Mouse (Mus musculus): ENCODE data around the gene Mal. TPM values are rescaled to one million over a fixed set of nuclear protein-coding genes. Genes with fewer than 3 reads are reported as not detected.
"Not testable (repeated sequence)": the region's sequence is repeated elsewhere in the genome, so short reads cannot be mapped to it uniquely, and the experiment has no call there.

Gene Mal
- total RNA-seq, 2 experiments from 2014 or later = not detected

DNA sequence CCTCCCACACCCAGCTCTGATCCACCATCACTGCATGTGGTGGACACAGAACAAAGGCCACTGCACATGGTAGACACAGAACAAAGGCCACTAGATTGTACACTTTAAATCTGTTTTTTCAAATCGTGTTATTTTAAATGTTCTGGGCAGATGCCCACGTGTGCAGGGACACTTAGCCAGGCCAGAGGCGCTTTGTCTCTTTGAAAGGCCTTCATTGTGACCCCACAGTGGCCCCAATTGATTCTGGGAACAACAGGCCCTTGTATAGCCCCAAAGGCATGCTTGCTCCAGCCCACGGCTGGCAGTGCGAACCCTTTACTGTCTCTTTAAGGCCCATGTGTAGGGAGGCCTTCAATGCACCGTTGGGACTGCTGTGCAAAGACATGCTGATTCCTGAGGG, 29.1 kb downstream of the Mal start:
- no peak for ATAC-seq (replicated peaks; ENCODE audit: poor library complexity, severe bottlenecking)

DNA sequence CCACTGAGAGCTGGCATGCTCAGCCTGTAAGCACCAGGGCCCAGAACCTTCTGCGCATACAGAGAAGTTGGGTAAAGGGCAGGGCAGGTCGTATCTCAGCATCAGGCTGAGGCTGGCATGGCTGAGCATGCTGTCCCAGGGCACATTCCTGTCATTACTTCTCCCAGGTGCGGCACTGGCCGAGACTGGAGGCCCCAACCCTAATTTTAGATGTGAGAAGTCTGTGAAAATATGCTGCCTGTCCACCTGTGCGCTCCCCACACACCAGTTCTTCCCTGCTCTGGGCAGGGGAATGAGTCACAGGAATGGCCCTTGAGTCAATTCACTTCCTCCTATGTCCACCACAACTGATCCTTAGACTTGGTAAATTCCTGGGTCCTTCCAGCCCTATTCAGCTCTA, 30.8 kb downstream of the Mal start:
- ATAC-seq (replicated peaks; ENCODE audit: poor library complexity, severe bottlenecking) = no peak

DNA sequence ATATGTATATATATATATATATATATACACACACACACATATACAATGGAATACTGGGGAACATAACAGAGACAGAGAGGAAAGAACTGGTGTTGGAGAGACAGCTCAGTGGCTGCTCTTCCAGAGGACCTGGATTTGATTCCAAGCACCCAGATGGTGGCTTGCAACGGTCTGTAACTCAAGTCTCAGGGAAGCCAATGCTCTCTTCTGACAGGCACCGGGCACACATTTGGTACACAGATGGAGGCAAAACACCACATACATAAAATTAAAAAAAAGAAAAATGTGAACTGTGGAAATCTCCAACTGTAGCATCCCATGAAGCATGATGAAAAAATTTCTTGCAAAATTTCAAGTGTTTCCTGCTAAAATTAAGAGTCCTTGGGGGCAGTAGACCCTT, 31.7 kb downstream of the Mal start:
- no peak for ATAC-seq (replicated peaks; ENCODE audit: poor library complexity, severe bottlenecking)

DNA sequence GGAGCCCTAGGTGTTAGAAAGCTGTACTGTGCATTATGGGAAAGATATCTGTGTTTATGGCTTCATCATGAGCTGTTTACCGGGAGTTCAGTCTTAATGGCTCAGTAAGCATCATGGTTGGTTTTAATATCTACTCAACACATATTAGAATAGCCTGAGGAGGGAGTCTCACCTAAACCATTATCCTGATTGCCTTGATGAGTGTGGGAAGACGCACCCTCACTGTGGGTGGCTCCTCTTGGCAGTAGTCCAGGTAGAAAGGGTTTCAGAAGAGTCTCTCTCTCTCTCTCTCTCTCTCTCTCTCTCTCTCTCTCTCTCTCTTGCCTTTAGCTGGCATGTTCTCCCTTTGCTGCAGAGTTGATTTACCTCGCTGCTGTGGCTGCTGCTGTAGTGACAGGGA, 34.4 kb downstream of the Mal start:
- ATAC-seq (replicated peaks; ENCODE audit: poor library complexity, severe bottlenecking) = no peak

DNA sequence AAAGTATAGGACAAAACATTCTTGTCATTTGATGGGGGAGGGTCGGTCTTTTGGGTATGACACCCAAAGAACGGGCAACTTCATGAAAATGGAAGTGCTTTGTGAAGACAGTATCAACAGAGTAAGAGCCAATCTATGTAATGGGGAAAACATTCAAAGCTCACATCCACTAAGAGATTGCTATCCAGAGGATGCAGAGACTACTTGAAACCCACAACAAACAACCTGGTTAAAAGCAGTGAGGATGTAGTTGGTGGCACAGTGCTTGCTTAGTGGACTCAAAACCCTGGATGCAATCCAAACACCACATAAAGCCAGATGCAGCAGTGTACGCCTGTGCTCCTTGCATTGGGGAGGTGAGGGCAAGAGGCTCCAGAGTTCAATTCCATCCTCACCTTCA, 37.2 kb downstream of the Mal start:
- no peak for ATAC-seq (replicated peaks; ENCODE audit: poor library complexity, severe bottlenecking)

DNA sequence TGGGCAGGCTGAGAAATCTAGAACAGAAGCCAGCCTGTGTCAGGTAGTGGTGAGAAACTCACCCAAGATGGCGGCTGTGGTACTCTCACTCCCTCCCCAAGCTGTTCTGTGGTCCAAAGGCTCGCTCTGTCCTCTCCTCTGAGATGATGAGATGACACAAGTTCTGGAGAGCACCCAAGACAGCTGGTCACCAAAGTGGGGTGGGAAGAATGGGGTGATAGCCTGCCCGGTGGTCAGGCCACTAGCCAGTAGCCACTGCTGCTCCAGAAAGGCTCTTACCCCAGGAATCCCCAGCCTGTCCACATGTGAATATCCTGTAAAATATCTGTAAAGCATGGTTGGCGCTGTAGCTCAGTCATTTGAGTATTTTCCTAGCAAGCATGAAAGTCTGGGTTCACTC, 44.2 kb downstream of the Mal start:
- no peak for ATAC-seq (replicated peaks; ENCODE audit: poor library complexity, severe bottlenecking)

DNA sequence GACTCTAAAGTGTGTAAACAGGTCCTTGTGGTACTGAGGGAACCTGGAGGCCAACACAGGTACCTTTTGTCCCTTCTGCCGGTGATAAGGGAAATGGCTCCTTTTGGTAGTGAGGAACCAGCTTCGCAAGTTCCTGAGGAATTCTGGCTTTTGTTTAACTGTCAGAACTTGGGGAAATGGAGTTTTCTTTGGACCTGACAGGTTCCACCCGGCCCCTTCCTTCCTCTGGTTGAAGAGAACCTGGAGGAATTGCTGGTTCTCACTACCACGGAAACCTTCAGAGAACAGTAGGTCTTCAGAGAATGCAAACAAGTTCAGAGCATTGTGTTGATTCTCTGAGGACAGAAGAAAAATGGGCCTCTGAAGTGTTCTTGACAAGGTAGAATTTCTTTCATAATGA, 45.1 kb downstream of the Mal start:
- no peak for ATAC-seq (replicated peaks; ENCODE audit: poor library complexity, severe bottlenecking)

DNA sequence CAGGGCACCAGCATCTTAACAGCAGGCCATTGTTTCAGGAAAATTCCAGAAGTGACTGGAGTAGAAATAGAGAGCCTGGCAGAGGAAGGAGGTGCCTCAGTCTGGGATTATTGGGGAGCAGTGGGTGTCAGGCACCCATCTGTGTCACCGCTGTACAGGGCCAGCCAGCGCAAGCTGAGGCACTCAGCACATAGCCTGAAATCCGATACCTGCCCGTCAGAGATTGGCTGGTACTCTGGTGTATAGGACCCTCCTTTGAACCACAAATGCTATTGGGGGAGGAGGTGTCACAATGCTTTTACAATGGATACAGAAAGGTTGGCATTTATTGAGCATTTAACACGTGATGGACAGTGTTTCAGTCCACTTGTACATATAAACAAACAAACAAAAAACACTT, 47.5 kb downstream of the Mal start:
- ATAC-seq (replicated peaks; ENCODE audit: poor library complexity, severe bottlenecking) = no peak

DNA sequence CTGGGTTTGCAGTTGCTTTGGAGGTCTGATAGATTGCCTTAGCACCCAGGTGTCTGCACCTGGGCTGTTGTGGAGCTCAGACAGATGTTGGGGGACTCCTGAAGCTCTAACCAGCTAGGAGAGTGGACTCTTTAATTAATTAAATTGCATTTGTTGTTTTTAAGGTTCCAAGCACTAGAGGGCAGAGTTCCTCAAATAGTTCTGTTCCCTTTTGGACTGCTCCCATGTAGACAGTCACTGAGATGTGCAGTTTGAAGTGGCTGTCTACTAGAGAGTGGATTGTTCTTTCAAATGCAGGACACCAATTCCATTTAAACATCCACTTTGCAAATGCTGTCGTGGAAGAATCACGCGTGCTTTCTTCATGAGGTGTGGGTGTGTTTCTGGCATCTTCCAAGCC, 48.3 kb downstream of the Mal start:
- peak; percentile 33; the same call in 1 of the 2 replicates for ATAC-seq (replicated peaks; ENCODE audit: poor library complexity, severe bottlenecking)

DNA sequence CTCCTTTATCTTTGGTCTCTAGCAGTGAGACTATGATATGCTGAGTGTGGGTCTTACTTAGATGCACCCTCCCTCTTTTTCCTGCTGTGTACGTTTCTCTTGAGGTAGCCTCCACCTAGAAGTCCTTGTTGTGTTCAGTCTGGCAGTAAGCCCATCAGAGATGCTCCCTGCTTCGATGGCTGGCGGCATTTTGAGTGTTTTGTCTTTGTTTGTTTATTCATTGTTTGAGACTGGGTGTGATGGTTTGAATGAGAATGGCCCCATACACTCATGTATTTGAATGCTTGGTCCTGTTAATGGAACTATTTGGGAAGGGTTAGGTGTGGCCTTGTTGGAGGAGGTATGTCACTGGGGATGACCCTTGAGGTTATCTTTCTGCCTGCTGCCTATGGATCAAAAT, 51.3 kb downstream of the Mal start:
- no peak for ATAC-seq (replicated peaks; ENCODE audit: poor library complexity, severe bottlenecking)

DNA sequence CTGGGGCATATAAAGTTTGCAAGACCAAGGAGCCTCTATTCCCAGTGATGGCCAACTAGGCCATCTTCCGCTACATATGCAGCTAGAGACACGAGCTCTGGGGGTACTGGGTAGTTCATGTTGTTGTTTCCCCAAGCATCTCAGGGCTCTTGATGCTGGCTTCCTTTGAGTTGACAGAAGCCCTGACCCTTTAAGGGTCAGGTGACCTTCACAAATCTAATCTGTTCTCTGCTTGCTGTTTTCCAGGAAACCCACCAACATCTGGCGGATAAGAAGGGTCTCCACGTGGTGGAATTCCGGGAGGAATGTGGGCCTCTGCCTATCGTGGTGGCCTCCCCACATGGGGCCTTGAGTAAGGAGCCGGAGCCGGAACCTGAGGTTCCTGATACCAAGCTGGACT, 53.1 kb downstream of the Mal start:
- ATAC-seq (replicated peaks; ENCODE audit: poor library complexity, severe bottlenecking) = not testable (repeated sequence)

DNA sequence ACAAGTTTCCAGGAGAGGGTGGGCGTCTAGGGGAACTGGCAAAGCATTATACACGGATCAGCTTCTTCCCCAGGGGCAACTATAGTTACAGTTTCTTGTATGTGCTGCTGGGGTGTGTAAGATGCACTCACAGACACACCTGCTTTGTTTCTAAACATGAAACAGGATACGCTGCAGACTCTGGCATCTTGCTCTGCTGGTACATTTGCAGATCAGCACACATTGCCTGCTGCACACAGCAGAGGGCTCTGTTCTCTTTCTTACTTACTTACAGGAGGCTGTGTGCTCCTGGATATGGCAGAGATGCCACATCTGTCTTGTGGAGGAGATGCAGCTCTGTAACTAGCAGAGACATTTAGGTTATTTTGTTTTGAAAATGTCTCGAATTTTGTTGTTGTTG, 65.7 kb downstream of the Mal start:
- no peak for ATAC-seq (replicated peaks; ENCODE audit: poor library complexity, severe bottlenecking)

DNA sequence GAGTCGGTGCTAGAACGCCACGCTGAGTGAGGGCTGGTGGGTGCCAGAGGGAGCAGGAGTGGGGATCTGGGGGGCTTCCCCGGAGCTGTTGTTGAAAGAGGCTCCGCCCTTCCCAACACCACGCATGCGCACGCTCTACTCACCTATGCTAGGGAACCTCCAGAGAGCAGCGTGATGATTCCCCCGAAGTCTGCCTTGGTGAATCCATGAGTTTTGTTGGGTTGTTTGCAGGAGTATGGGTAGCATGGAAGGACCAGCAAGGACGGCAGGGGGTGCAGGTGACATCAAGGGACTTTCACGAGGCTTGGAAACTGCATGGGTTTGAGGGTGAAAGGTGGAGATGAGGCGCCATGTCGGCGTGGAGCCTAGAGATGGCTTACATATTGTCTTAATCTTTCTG, 66.3 kb downstream of the Mal start:
- no peak for ATAC-seq (replicated peaks; ENCODE audit: poor library complexity, severe bottlenecking)

DNA sequence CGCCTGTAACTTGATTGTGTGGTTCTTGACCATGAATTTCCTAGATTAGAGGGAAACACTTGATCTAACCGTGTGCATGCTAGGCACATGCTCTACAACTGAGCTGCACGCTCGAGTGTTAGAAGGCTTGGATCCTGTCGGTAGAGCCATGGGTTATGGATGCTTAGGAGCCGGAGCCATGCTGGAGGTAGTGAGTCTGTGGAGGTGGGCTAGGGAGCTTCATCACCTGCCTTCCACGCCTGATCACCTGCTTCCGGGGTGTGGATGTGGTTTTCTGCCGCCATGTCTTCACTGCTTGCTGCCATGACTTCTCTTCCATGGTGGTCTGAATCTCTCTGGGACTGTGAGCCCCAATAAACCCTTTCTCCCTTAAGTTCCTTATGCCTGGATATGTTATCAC, 67.6 kb downstream of the Mal start:
- no peak for ATAC-seq (replicated peaks; ENCODE audit: poor library complexity, severe bottlenecking)

DNA sequence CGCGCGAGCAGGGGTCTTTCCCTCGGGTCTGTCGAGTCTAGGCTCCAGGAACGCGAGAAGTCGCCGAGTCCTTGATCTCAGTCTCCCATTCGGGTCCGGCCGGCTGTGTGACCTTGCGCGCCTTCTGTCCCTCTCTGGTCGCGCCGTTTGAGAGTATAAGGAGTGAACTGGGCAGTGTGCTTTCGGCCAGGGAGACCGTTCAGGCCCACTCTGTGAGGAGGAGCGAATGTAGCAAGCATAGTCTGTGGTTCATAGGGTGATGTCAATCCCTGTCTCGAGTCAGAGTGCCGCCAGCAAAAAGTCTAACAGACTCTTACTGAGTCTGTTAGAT, 69.0 kb downstream of the Mal start:
- 0 out of 2 replicates have a peak, but pooled peaks have one; percentile 1 for ATAC-seq (replicated peaks; ENCODE audit: poor library complexity, severe bottlenecking)

DNA sequence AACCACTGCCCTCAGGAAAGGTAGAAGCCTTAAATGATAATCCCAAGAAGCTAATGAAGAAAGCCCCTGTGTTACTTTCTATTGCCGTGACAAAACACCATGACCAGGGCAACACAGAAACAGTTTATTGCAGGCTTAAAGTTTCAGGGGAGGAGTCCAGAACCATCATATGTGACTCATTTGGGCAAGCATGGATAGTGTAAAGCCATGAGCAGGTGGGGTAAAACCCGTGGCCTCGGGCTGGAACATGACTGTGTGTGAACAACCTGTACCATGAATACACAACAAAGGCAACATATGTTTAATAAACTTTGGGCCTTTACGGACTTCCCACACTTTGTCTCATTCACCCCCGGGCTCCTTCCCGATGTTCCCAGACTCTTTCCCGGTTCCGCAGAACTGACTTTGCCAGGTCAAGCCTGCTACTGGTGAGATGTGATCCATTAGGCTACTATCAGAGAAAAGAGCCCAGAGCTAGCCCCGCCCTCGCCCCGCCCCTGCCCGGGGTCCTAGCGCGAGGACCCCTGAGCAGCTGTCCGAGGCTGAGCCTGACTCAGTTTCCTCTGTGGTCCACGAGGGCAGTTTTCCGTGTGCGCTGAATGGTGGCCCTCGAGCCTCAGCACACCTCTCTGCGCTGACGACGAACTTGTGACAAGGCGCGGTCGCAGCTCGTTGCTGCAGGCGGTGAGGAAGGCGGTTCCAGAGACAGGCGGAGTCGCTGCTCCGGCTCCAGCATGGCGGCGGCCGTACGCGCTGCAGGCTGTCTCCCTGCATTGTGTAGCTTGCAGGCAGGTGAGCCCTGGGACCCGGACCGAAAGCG, 69.6 kb downstream of the Mal start, which contains the start of the genes Zfp661 and Mrps5:
Gene Zfp661 (minus strand): TSS at position 401 of the 820 bp plus-strand sequence.
Gene Mrps5 (plus strand): TSS at position 529 of the 820 bp plus-strand sequence.
- ATAC-seq (replicated peaks; ENCODE audit: poor library complexity, severe bottlenecking) = peak; percentile 61

DNA sequence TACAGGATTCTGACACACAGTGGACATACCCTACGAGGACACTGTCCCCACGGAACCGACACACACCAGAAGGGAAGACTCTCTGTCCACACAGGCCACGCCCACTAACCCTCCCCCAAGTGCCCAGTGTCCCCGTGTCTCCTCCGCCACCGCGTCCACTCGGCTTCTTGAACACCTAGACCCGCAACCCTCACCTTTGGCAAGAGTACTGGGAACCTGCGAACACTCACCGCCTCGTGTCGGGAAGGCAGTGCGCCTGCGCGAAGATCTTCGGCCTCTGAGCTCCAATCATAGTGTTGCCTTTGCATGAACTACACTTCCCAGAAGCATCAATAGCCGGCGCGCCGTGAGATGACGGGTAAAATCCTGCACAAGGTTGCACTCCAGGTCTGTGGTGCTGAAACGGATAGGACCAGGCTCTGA, 72.0 kb downstream of the Mal start:
- peak; percentile 87 for ATAC-seq (replicated peaks; ENCODE audit: poor library complexity, severe bottlenecking)

Other genes with a start within 250 kb of the Mal start
- not detected in 2 replicates for gene Gpat2, start 231.5 kb downstream of the Mal start, total RNA-seq (2014; fragmentation: Nextera tagmentation)
- not detected in 2 replicates for gene Gpat2, start 231.5 kb downstream of the Mal start, total RNA-seq (2017)
- gene Fahd2a, start 212.1 kb downstream of the Mal start, total RNA-seq (2014; fragmentation: Nextera tagmentation) = 6.0 and 26.2 TPM in 2 replicates
- gene Fahd2a, start 212.1 kb downstream of the Mal start, total RNA-seq (2017) = 6.6 and 11.9 TPM in 2 replicates
- gene Kcnip3, start 134.6 kb downstream of the Mal start, total RNA-seq (2014; fragmentation: Nextera tagmentation) = 37.4 and 50.0 TPM in 2 replicates
- 19.5 and 23.4 TPM in 2 replicates for gene Kcnip3, start 134.6 kb downstream of the Mal start, total RNA-seq (2017)
- not detected in 2 replicates for gene Prom2, start 115.2 kb downstream of the Mal start, total RNA-seq (2014; fragmentation: Nextera tagmentation)
- gene Prom2, start 115.2 kb downstream of the Mal start, total RNA-seq (2017) = not detected in 2 replicates
- 4.0 and 5.8 TPM in 2 replicates for gene Zfp661, start 69.6 kb downstream of the Mal start, total RNA-seq (2014; fragmentation: Nextera tagmentation)
- gene Zfp661, start 69.6 kb downstream of the Mal start, total RNA-seq (2017) = 4.4 and 5.2 TPM in 2 replicates
- 45.4 and 54.2 TPM in 2 replicates for gene Mrps5, start 69.5 kb downstream of the Mal start, total RNA-seq (2014; fragmentation: Nextera tagmentation)
- 137 and 187 TPM in 2 replicates for gene Mrps5, start 69.5 kb downstream of the Mal start, total RNA-seq (2017)
- not detected in 2 replicates for gene Mall, start 73.2 kb upstream of the Mal start, total RNA-seq (2014; fragmentation: Nextera tagmentation)
- not detected in 2 replicates for gene Mall, start 73.2 kb upstream of the Mal start, total RNA-seq (2017)
- gene Nphp1, start 132.2 kb upstream of the Mal start, total RNA-seq (2014; fragmentation: Nextera tagmentation) = 14.8 and 16.3 TPM in 2 replicates
- 12.0 and 14.8 TPM in 2 replicates for gene Nphp1, start 132.2 kb upstream of the Mal start, total RNA-seq (2017)
- gene Mtln, start 135.8 kb upstream of the Mal start, total RNA-seq (2014; fragmentation: Nextera tagmentation) = 27.5 and 38.7 TPM in 2 replicates
- gene Mtln, start 135.8 kb upstream of the Mal start, total RNA-seq (2017) = 38.6 and 44.3 TPM in 2 replicates
- gene Bub1, start 175.2 kb upstream of the Mal start, total RNA-seq (2014; fragmentation: Nextera tagmentation) = 26.9 and 56.1 TPM in 2 replicates
- gene Bub1, start 175.2 kb upstream of the Mal start, total RNA-seq (2017) = 61.3 and 66.2 TPM in 2 replicates
- not detected in 2 replicates for gene Acoxl, start 182.2 kb upstream of the Mal start, total RNA-seq (2014; fragmentation: Nextera tagmentation)
- 0.17 TPM in 1 of 2 replicates, not detected in the other for gene Acoxl, start 182.2 kb upstream of the Mal start, total RNA-seq (2017)